Mouse (Mus musculus): ENCODE results near the gene Cdc42bpa. TPM values are rescaled to one million over a fixed set of nuclear protein-coding genes. Genes with fewer than 3 reads are reported as not detected.
A peak's percentile ranks its signal among the peaks of the same experiment; 100 is the strongest.

Cdc42bpa gene
- polyA plus RNA-seq, 1 experiment from 2014 or later = 14.9 TPM

GRCm38 (mm10) chr1:180179840-180180239 lies 219.6 kb downstream of the Cdc42bpa start:
- Histone ChIP-seq H3K4me3 (ENCODE audit: low read depth, low read length) (no peak overlapping the region), H3K27ac (ENCODE audit: low read depth) (no peak overlapping the region), H3K4me1 (ENCODE audit: insufficient read depth) (no peaks in the 10 kb centered on the region), H3K36me3 (ENCODE audit: insufficient read depth) (no peaks in the 10 kb centered on the region), H3K27me3 (ENCODE audit: insufficient read depth, low read length) (no peaks in the 10 kb centered on the region), H3K4me2 (no peak overlapping the region), H3K9me3 (ENCODE audit: low read depth, low read length) (no peaks in the 10 kb centered on the region), H3K9ac (no peak overlapping the region)
- WGBS = 93% methylated on average over 2 of the region's 2 CpGs
- no peak for TF ChIP-seq CTCF (IDR thresholded peaks at IDR 0.05; ENCODE audit: low read depth)
- DNase-seq = no peak
- no peak for ATAC-seq (ENCODE audit: insufficient read depth)

- WGBS = 83% methylated on average over 7 of the region's 7 CpGs
- no peak for ATAC-seq (ENCODE audit: insufficient read depth)
Measured at GRCm38 (mm10) chr1:180181304-180181965, 221.2 kb downstream of the Cdc42bpa start.

GRCm38 (mm10) chr1:180181966-180182319 lies 221.7 kb downstream of the Cdc42bpa start:
- no peak for DNase-seq
- no peak for ATAC-seq (ENCODE audit: insufficient read depth)
- no peak overlapping the region for H3K27ac ChIP-seq (ENCODE audit: low read depth)
- no peaks in the 10 kb centered on the region for H3K36me3 ChIP-seq (ENCODE audit: insufficient read depth)
- no peak overlapping the region for H3K4me3 ChIP-seq (ENCODE audit: low read depth, low read length)
- no peaks in the 10 kb centered on the region for H3K4me1 ChIP-seq (ENCODE audit: insufficient read depth)
- no peaks in the 10 kb centered on the region for H3K27me3 ChIP-seq (ENCODE audit: insufficient read depth, low read length)
- H3K4me2 ChIP-seq = no peak overlapping the region
- no peak overlapping the region for H3K9ac ChIP-seq
- WGBS = 76% methylated on average over 9 of the region's 9 CpGs
- TF ChIP-seq CTCF (IDR thresholded peaks at IDR 0.05; ENCODE audit: low read depth) = peak; percentile 30; the same call in 1 of the 2 replicates
- H3K9me3 ChIP-seq (ENCODE audit: low read depth, low read length) = no peaks in the 10 kb centered on the region

More at GRCm38 (mm10) chr1:180181304-180181965, 221.2 kb downstream of the Cdc42bpa start:
- Histone ChIP-seq H3K4me1 (ENCODE audit: insufficient read depth) (no peaks in the 10 kb centered on the region), H3K4me2 (no peak overlapping the region), H3K4me3 (ENCODE audit: low read depth, low read length) (no peak overlapping the region), H3K9ac (no peak overlapping the region), H3K27me3 (ENCODE audit: insufficient read depth, low read length) (no peaks in the 10 kb centered on the region), H3K27ac (ENCODE audit: low read depth) (no peak overlapping the region), H3K9me3 (ENCODE audit: low read depth, low read length) (no peaks in the 10 kb centered on the region), H3K36me3 (ENCODE audit: insufficient read depth) (no peaks in the 10 kb centered on the region)
- DNase-seq = no peak
- no peak for TF ChIP-seq CTCF (IDR thresholded peaks at IDR 0.05; ENCODE audit: low read depth)

GRCm38 (mm10) chr1:180182731-180183130 lies 222.5 kb downstream of the Cdc42bpa start:
- no peak for TF ChIP-seq CTCF (IDR thresholded peaks at IDR 0.05; ENCODE audit: low read depth)
- DNase-seq = no peak
- no peak overlapping the region for H3K9ac ChIP-seq
- H3K4me1 ChIP-seq (ENCODE audit: insufficient read depth) = no peaks in the 10 kb centered on the region
- H3K36me3 ChIP-seq (ENCODE audit: insufficient read depth) = no peaks in the 10 kb centered on the region
- no peak for ATAC-seq (ENCODE audit: insufficient read depth)
- H3K9me3 ChIP-seq (ENCODE audit: low read depth, low read length) = no peaks in the 10 kb centered on the region
- H3K27ac ChIP-seq (ENCODE audit: low read depth) = no peak overlapping the region
- H3K4me3 ChIP-seq (ENCODE audit: low read depth, low read length) = no peak overlapping the region
- 62% methylated on average over 3 of the region's 3 CpGs for WGBS
- H3K4me2 ChIP-seq = no peak overlapping the region
- H3K27me3 ChIP-seq (ENCODE audit: insufficient read depth, low read length) = no peaks in the 10 kb centered on the region

- 77% methylated on average over 6 of the region's 6 CpGs for WGBS
- H3K27me3 ChIP-seq (ENCODE audit: insufficient read depth, low read length) = no peaks in the 10 kb centered on the region
- no peak for DNase-seq
- H3K9ac ChIP-seq = no peak overlapping the region
- no peak overlapping the region for H3K4me3 ChIP-seq (ENCODE audit: low read depth, low read length)
- H3K4me2 ChIP-seq = no peak overlapping the region
- TF ChIP-seq CTCF (IDR thresholded peaks at IDR 0.05; ENCODE audit: low read depth) = no peak
- no peaks in the 10 kb centered on the region for H3K4me1 ChIP-seq (ENCODE audit: insufficient read depth)
- no peak for ATAC-seq (ENCODE audit: insufficient read depth)
- H3K36me3 ChIP-seq (ENCODE audit: insufficient read depth) = no peaks in the 10 kb centered on the region
- no peak overlapping the region for H3K27ac ChIP-seq (ENCODE audit: low read depth)
- H3K9me3 ChIP-seq (ENCODE audit: low read depth, low read length) = no peaks in the 10 kb centered on the region
Measured at GRCm38 (mm10) chr1:180183525-180184159, 223.4 kb downstream of the Cdc42bpa start.

- Histone ChIP-seq H3K36me3 (ENCODE audit: insufficient read depth) (no peaks in the 10 kb centered on the region), H3K4me1 (ENCODE audit: insufficient read depth) (no peaks in the 10 kb centered on the region), H3K27ac (ENCODE audit: low read depth) (no peak overlapping the region), H3K27me3 (ENCODE audit: insufficient read depth, low read length) (no peaks in the 10 kb centered on the region), H3K4me2 (no peak overlapping the region), H3K9ac (no peak overlapping the region), H3K9me3 (ENCODE audit: low read depth, low read length) (no peaks in the 10 kb centered on the region), H3K4me3 (ENCODE audit: low read depth, low read length) (no peak overlapping the region)
- TF ChIP-seq CTCF (IDR thresholded peaks at IDR 0.05; ENCODE audit: low read depth) = no peak
- ATAC-seq (ENCODE audit: insufficient read depth) (no peak), DNase-seq (no peak)
- 26% methylated on average over 7 of the region's 7 CpGs for WGBS
Measured at GRCm38 (mm10) chr1:180184768-180185167, 224.5 kb downstream of the Cdc42bpa start.

- 42% methylated on average over 5 of the region's 5 CpGs for WGBS
- ATAC-seq (ENCODE audit: insufficient read depth) = no peak
- H3K27ac ChIP-seq (ENCODE audit: low read depth) = no peak overlapping the region
- DNase-seq = no peak
- H3K4me1 ChIP-seq (ENCODE audit: insufficient read depth) = no peaks in the 10 kb centered on the region
- H3K36me3 ChIP-seq (ENCODE audit: insufficient read depth) = no peaks in the 10 kb centered on the region
- H3K27me3 ChIP-seq (ENCODE audit: insufficient read depth, low read length) = no peaks in the 10 kb centered on the region
- no peaks in the 10 kb centered on the region for H3K9me3 ChIP-seq (ENCODE audit: low read depth, low read length)
- H3K4me3 ChIP-seq (ENCODE audit: low read depth, low read length) = no peak overlapping the region
- no peak for TF ChIP-seq CTCF (IDR thresholded peaks at IDR 0.05; ENCODE audit: low read depth)
- no peak overlapping the region for H3K9ac ChIP-seq
- no peak overlapping the region for H3K4me2 ChIP-seq
Measured at GRCm38 (mm10) chr1:180185877-180186276, 225.6 kb downstream of the Cdc42bpa start.

Measured in lung, embryonic 14.5 days (tissue).